Mouse (Mus musculus): ENCODE results near the gene Hivep3.
A peak's percentile ranks its signal among the peaks of the same experiment; 100 is the strongest.

Gene Hivep3

GRCm38 (mm10) chr4:120009151-120009550 is 275.6 kb downstream of the Hivep3 start:
- DNase-seq (ENCODE audit: low read depth, low spot score) = no peak

DNA sequence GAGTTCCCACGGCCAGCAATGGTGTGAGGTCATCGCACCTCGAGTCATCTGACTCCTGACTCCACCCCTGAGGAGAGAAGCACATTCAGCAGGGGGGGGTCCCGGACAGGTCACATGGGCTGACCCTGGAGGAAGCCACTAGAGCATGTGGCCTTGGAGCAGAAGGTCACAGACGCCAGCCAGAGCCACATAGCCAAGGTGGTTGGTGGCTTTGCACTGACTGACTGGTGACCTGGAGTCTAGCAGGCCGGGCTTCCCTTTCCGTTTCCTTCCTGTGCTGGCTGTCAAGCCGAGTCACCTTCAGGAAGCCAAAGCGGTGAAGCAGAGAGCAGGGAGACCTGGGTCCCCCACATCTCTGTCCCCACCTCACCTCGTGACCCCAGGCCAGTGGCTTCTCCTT is 278.2 kb downstream of the Hivep3 start:
- no peak for DNase-seq (ENCODE audit: low read depth, low spot score)

GRCm38 (mm10) chr4:120012891-120013290 is 279.3 kb downstream of the Hivep3 start:
- DNase-seq (ENCODE audit: low read depth, low spot score) = no peak

- no peak for DNase-seq (ENCODE audit: low read depth, low spot score)
These were observed 284.8 kb downstream of the Hivep3 start for GRCm38 (mm10) chr4:120018426-120018825.

DNA sequence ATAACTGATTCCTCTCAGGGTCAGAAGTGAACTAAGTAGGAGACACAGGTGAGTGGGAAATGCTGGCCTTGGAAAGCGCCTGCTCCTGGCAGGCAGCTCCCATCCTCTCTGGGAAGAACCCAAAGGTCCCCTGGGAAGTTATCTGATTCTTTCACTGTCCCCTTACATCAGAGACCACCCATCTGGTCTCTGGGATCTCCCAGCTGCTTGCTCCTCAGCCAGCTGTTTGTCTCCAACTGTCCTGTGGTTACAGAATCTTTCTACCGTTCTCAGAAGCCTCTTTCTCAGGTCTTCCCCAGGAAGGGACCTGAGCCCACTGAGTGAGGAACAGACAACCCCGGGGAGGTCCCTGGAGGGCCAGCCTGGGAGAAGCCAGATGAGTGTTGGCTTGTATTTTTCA is 288.8 kb downstream of the Hivep3 start:
- no peak for DNase-seq (ENCODE audit: low read depth, low spot score)

DNA sequence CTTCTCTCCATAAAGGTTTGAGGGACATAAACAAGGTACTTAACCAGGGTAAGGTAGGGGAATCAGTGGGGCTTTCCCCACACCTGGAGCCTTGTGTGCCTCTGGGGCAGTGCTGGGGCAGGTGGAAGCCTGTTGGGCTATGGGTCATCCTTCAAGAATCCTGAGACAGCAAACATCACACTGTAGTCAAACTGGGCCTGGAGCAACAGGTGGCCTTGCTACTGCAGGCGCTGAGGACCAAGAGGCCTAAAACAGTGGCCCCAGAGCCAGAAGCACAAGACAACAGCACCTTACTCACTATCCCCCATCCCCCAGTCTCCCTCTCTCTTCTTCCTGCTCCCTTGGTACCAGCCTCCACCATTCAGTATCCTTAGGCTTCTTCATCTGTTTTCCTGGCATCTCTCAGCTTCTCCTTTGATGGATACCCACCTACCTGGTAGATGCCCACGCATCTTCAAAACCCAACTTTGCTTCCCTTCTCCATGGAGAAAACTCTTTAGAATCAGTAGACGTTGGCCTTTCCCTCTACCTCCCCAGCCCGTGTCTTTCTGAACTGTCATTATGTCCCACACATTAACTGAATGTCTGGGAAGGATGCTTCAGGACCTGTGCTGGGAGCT is 289.7 kb downstream of the Hivep3 start:
- DNase-seq (ENCODE audit: low read depth, low spot score) = no peak

DNA sequence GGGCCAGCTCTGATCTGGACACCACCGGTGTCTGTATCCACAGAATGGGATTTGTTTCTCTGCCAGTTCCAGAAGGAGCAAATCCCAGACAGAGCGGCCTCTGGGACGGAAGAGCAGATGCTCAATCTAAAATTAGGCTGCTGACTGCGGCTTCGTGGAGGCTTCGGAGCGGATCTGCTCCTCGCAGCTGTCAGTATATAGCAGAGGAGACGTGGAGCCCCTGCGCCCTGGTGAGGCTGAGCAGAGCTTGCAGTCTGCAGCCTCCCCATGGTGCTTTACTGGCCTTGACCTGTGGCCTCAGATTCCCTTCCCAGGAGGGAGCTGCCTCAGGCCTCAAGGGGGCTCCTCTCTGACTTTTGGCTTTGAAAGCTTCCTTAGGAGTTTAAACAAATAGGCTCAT is 290.5 kb downstream of the Hivep3 start:
- DNase-seq (ENCODE audit: low read depth, low spot score) = peak; percentile 15

DNA sequence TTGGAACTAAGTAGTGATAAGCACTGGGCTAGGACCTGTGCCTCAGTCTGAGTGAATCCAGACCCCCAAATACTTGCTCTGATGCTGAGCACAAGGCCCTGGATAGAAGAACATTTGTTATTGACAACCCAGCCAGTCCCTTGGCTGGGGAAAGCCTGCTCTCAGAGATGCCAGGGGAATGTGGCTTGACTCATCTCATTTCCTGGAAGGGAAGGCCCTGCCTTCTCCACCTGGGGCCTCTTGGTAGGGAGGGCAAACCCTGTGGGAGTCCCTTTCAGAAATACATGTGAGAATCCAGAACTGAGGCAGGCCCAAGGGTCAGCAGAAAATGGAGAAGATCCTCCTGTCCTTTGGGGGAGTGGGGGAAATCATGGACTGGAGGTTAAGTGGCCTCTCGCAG is 294.1 kb downstream of the Hivep3 start:
- DNase-seq (ENCODE audit: low read depth, low spot score) = no peak

DNA sequence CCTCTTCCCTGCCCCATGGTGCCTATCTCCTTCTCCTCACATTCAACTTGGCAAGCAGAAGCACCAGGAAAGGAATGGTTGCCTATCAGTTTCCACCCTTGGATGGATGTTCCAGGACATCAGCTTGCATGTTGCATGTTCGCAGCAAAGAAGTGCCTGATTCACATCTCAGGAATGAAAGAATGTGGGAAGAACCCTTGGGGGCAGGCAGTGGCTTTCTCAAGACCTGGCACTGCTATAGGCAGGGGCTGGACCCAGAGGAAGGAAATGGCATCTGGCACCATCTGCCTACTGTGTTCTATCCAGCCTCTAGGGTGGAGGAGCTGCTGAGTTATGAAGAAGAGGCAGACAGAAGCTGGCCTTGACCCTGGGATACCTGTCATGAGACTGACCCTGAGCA is 296.4 kb downstream of the Hivep3 start:
- DNase-seq (ENCODE audit: low read depth, low spot score) = no peak

- DNase-seq (ENCODE audit: low read depth, low spot score) = peak; percentile 70
These were observed 298.9 kb downstream of the Hivep3 start for GRCm38 (mm10) chr4:120032320-120032983.

DNA sequence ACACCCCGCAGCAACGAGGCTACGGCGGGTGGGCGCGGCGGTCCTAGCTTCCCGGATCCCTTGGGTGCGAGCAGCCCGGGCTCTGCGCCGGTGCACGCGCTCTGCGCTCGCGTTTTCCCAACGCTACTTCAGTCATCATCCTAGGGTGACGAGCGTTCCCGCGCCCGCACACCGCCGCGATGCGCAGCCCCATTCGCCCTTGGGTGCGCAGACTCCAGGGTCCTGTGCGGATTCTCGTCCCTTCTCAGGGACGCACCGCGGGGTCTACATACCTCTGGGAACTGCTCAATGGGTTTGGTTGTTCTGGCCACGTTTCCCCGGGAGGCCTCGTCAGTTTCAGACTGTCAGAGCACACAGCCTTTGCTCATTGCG is 299.4 kb downstream of the Hivep3 start:
- peak; percentile 33 for DNase-seq (ENCODE audit: low read depth, low spot score)

- no peak for DNase-seq (ENCODE audit: low read depth, low spot score)
These were observed 302.7 kb downstream of the Hivep3 start for GRCm38 (mm10) chr4:120036294-120036693.

DNA sequence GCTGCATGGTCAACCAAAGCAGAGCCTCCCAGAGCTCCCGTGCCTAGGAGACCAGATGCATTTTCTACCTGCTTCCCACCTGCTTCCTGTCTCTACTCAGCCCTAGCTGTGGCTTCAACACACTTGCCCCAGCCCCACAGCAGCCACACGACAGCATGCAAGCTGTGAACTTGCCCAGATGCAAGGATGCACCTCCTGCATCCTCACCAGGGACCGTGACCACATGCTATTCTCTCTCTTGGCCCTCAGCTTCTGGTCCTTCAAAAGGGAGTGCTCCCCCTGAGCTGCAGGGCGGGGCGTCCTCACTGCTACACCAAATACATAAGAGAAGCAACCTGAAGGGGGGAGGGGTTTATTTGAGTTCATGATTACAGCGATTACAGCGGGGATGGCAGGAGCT is 303.4 kb downstream of the Hivep3 start:
- no peak for DNase-seq (ENCODE audit: low read depth, low spot score)

GRCm38 (mm10) chr4:120041520-120041919 is 307.9 kb downstream of the Hivep3 start:
- no peak for DNase-seq (ENCODE audit: low read depth, low spot score)

- DNase-seq (ENCODE audit: low read depth, low spot score) = no peak
These were observed 308.9 kb downstream of the Hivep3 start for GRCm38 (mm10) chr4:120042480-120042879.

DNA sequence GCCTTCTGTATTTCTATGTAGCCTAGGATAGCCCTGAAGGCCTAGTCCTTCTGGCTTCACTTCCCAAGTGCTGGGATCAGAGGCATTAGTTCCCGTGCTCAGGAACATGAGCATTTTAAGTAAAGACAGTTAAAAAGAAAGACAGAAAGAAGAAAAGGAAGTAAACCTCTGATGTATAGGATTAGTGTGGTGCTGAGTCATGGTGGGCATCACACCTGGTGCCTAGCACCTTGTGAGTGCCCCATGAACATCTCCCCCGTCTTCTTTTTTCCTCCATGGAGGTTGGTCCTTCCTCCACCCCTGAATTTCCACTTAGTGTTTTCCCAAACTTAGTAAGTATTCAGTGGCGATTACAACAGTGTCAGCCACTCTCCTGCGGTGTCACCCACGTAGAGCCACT is 311.0 kb downstream of the Hivep3 start:
- DNase-seq (ENCODE audit: low read depth, low spot score) = no peak

DNA sequence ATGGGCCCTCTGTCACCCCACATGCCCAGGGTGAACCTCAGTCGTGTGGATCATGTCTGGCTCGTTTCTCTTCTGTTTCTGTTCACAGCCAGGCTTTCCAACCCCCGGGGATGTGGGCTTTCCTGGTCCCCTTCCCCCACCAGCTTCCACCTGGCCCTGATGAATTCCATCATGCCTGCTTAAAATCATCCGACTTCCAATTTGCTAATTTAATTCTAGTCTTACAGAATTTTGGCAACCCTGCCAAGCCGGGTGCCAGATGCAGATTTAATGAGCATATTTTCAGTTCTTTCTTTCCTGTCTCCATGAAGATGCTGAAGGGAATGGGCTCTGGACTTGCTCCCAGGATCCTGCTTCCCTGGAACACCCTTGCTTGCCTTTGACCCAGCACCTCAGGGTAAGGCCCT is 311.6 kb downstream of the Hivep3 start:
- no peak for DNase-seq (ENCODE audit: low read depth, low spot score)

GRCm38 (mm10) chr4:120045871-120046270 is 312.3 kb downstream of the Hivep3 start:
- no peak for DNase-seq (ENCODE audit: low read depth, low spot score)

DNA sequence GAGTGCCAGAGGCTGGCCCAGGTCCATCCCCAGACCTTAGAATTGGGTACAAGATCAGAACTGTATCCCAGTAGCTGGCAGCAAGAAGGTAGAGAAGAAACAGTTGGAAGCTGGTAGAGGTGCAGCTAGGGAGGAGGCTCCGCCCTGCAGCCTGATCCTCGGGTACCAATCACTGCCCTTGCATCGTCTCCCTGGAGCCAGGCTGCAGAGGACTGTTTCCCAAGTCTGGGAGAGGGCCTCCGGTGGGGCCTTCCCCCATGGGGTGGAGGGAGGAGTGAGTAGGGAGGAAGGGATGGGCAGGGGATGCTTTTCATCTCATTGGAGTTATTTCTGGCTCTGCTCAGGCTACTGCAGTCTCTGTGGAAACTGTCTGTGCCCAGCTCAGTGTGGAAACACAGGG is 313.5 kb downstream of the Hivep3 start:
- DNase-seq (ENCODE audit: low read depth, low spot score) = no peak

- DNase-seq (ENCODE audit: low read depth, low spot score) = no peak
These were observed 314.7 kb downstream of the Hivep3 start for GRCm38 (mm10) chr4:120048274-120048673.

- DNase-seq (ENCODE audit: low read depth, low spot score) = no peak
These were observed 316.3 kb downstream of the Hivep3 start for GRCm38 (mm10) chr4:120049857-120050256.

DNA sequence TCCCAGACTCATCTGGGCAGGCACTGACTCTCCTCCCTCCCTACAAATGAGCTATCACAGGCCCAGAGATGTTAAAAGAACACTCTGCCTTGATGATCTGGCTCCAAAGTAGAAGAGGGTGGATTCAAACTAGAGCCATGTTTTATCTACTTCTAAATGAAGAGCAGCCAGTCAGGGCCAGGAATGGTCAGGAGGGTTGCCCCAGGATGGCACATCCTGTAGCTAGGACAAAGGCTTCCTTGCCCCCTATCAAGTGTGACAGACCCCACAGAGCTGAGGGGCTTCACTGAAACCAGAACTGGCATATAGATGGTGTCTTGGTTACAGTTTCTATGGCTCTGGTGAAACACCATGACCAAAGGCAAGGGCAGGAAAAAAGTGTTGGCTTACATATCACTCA is 318.9 kb downstream of the Hivep3 start:
- DNase-seq (ENCODE audit: low read depth, low spot score) = no peak

Data from R1 (cell line).